Mouse (Mus musculus): ENCODE measurements around the gene Gm5926.
"Not testable (repeated sequence)": the region's sequence is repeated elsewhere in the genome, so short reads cannot be mapped to it uniquely, and the experiment has no call there.

Gm5926 gene

DNA sequence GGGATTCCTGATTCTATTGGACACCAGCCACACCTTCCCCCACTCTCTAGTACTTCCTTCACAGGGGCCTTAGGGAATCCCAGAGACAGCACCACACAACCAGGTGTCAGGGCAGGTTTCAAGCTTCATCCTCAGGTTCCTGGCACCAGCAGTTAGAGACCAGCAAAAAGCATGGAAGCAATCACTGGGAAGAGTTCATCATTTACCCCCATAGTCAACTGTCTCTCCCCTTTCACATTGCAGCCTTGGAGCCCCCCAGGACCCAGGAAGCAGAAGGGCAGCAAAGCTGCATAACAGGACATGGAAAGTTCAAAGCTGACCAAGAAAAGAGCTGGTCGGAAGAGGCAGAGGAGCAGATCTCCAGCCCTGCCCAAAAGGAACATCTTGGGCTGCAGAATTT is at the start of gene Gm5926:
Gene Gm5926, plus strand, starts transcription at position 301 of the 400 bp plus-strand sequence.
- DNase-seq, result not testable (repeated sequence)

DNA sequence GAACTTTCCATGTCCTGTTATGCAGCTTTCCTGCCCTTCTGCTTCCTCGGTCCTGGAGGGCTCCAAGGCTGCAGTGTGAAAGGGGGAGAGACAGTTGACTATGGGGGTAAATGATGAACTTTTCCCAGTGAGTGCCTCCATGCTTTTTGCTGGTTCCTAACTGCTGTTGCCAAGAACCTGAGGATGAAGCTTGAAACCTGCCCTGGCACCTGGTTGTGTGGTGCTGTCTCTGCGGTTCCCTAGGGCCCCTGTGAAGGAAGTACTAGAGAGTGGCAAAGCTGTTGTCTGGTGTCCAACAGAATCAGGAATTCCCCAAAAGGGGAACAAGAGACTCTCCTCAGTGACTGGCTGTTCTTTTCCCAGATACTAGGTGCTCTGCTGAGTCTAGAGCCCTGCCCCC is 49.5 kb upstream of the Gm5926 start:
- not testable (repeated sequence) for DNase-seq

DNA sequence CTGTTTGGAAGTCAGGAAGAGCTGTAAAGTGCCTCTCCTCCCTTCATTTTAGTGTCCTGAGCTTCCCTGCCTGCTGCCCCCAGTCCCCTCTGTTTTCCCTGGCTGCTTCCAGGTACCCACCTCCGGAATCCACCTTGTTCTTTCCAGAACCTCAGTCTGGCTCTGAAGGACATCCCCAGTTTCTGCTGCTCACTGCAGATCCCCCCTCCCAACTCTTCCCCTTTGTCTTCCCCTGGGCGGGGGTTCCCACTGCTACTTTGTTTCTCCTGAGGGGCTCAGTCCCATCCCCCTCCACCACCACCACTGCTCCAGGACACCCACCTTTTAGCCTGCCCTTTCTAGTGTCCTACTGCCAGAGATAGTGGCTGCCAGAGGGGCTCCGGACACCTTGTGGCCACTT is 49.1 kb upstream of the Gm5926 start:
- not testable (repeated sequence) for DNase-seq

Measured in kidney, adult 11 months (tissue).